Mouse (Mus musculus) C2C12 (cell line): ENCODE results near the gene Robo1. TPM values are rescaled to one million over a fixed set of nuclear protein-coding genes. Genes with fewer than 3 reads are reported as not detected.

ENCODE experiments used
- H3K27me3 ChIP-seq: one replicate; pipeline ENCODE4 v1.6.1; 2011; ENCODE audit not compliant: control insufficient read depth, insufficient read depth, insufficient read length
- H3K36me3 ChIP-seq: one replicate; pipeline ENCODE4 v1.6.1; 2011; ENCODE audit not compliant: control insufficient read depth, insufficient read depth
- H3K4me3 ChIP-seq: one replicate; pipeline ENCODE4 v1.5.1; 2011; ENCODE audit warnings: mild to moderate bottlenecking, control low read depth; ENCODE audit not compliant: poor library complexity, insufficient read depth, severe bottlenecking
- H3K79me2 ChIP-seq: one replicate; pipeline ENCODE4 v1.6.1; 2011; ENCODE audit not compliant: control insufficient read depth, insufficient read depth
- H3K79me3 ChIP-seq: one replicate; pipeline ENCODE4 v1.6.1; 2011; ENCODE audit warnings: low read depth, control low read depth
- H3ac ChIP-seq: one replicate; pipeline ENCODE3; 2011; ENCODE audit warnings: low read depth; ENCODE audit not compliant: control insufficient read depth, insufficient read length
- CEBPB ChIP-seq: IDR thresholded peaks from one replicate; pipeline ENCODE4 v1.6.1; 2011; ENCODE audit warnings: low read depth, mild to moderate bottlenecking, control low read depth, moderate library complexity
- CTCF ChIP-seq: IDR thresholded peaks from one replicate; pipeline ENCODE4 v1.5.1; 2011; ENCODE audit not compliant: control insufficient read depth, insufficient read depth, insufficient read length
- FOSL1 ChIP-seq: IDR thresholded peaks from one replicate; pipeline ENCODE4 v1.8.0; 2011; ENCODE audit warnings: mild to moderate bottlenecking, low read length; ENCODE audit not compliant: poor library complexity, insufficient read depth, severe bottlenecking
- MAX ChIP-seq: IDR thresholded peaks from one replicate; pipeline ENCODE4 v1.6.1; 2011; ENCODE audit warnings: mild to moderate bottlenecking, control low read depth
- MYOD1 ChIP-seq: IDR thresholded peaks from one replicate; pipeline ENCODE4 v1.6.1; 2011; ENCODE audit warnings: low read depth; ENCODE audit not compliant: control insufficient read depth, insufficient read length
- MYOG ChIP-seq: IDR thresholded peaks from one replicate; pipeline ENCODE4 v1.6.1; 2011; ENCODE audit not compliant: control insufficient read depth, insufficient read length; ENCODE audit errors: extremely low read depth
- USF1 ChIP-seq: IDR thresholded peaks from one replicate; pipeline ENCODE4 v1.6.1; 2011; ENCODE audit warnings: low read depth, mild to moderate bottlenecking, control low read depth, moderate library complexity
- polyA plus RNA-seq: library from polyadenylated mRNA; unstranded; fragments of >200 nt; fragmentation: generic; extraction: Trizol; gene quantifications from one replicate; pipeline ENCODE4 v1.2.1, GENCODE M21; 2012; ENCODE audit warnings: missing spikeins

Gene Robo1
- polyA plus RNA-seq, 1 experiment: 6.5 TPM

DNA sequence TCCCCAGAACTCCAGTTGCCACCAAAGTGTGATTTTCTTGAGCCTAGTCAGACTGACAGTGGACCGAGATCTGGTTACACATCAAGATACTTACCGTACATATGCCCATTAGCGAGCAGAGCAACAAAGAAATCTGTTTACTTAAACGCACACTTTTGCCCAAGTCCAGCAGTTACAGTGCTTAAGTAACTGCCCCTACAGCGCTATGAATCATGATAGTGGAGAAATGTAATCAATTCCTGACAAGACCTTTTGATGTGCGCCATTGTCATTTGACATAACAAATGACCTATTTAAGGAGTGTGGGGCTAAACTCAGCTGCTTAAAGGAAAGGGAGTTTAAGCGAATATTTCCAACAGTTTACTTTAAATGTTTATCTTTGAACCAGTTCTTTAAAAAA, 104.8 kb downstream of the Robo1 start:
- H3ac ChIP-seq: no peak overlapping the region
- TF ChIP-seq USF1: no peak
- TF ChIP-seq MAX: no peak
- no peak for TF ChIP-seq FOSL1
- TF ChIP-seq MYOG: no peak
- no peak for TF ChIP-seq CTCF
- TF ChIP-seq CEBPB: no peak
- TF ChIP-seq MYOD1: no peak

DNA sequence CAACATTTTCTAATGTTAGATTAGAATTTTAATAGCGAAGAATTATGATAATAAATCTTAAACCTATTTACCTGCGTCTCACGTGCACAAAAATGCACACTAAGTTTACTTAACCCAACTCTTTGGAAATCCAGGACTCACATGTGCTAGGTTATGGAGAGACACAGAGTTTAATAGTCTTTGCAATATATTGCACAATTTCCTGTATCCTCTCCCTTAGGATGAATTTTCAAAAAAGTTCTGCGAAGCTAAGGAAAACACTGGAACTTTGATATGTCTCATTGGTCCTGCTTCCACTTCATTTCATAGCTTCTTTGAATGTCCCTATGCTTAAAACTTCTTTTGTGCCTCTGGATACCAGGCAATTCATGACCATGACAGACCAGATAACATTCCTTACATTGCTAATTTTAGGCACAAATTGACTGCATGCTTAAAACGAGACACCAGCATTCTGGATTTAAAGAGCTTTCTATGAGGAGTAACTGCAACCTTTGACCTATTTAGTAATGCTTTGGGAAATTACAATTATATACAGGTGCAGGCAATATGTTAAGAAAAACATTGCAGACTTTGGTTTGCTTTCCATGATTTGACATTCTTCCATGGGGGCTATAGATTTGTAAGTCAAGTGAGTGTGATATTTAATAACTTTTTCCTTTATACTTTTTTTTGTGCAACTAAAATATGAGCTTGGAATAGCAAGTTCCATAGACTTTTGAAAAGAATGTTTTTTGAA, 111.4 kb downstream of the Robo1 start:
- Histone ChIP-seq H3K36me3 (no peaks in the 10 kb centered on the region), H3ac (no peak overlapping the region), H3K79me3 (no peaks in the 10 kb centered on the region), H3K79me2 (no peaks in the 10 kb centered on the region), H3K27me3 (no peaks in the 10 kb centered on the region), H3K4me3 (no peak overlapping the region)
- TF ChIP-seq FOSL1 (no peak), MAX (no peak), MYOD1 (no peak), CTCF (no peak), USF1 (no peak), MYOG (no peak), CEBPB (no peak)

More for the DNA sequence above, 104.8 kb downstream of the Robo1 start:
- no peaks in the 10 kb centered on the region for H3K36me3 ChIP-seq
- no peaks in the 10 kb centered on the region for H3K79me2 ChIP-seq
- no peaks in the 10 kb centered on the region for H3K79me3 ChIP-seq
- no peak overlapping the region for H3K4me3 ChIP-seq
- no peaks in the 10 kb centered on the region for H3K27me3 ChIP-seq

DNA sequence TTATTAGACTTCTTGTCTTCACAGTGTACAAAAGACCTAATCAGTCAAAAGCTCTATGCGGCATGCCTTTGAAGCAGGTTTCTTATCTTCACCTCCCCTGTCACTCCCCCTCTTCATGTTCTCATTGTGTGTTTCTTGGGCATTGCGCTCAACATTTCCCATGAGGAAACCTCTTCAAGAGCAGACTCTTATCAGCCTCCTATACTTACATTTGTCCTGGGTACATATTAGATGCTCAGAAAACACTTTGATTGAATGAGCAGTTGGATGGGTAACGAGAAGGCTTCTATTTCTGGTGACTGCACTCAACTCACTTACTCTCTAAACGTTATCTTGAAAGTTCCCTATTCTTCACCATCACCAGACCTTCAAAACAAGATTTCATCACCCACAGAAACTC, 114.3 kb downstream of the Robo1 start:
- Histone ChIP-seq H3K36me3 (no peaks in the 10 kb centered on the region), H3K79me3 (no peaks in the 10 kb centered on the region), H3ac (no peak overlapping the region), H3K27me3 (no peaks in the 10 kb centered on the region), H3K79me2 (no peaks in the 10 kb centered on the region), H3K4me3 (no peak overlapping the region)
- TF ChIP-seq MAX: no peak
- TF ChIP-seq USF1: no peak
- TF ChIP-seq CEBPB: no peak
- no peak for TF ChIP-seq MYOD1
- TF ChIP-seq FOSL1: no peak

DNA sequence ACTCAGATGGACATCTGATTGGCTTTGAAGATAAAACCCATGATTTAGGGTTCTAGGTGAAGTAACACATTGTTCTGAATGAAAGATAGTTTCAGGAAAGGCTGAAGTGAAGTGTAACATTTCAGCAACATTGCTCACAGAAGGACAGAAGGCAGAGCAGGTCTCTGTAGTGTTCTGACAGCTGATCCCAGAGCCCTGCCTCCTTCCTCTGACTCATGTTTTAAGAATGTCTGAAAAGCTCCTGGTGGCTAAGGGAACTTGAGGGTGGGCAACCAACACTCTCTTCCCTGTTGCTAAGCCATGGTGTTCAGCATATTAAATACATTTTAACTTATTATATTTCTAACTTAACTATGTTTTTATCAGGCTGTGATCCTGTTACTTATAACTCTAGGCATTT, 126.3 kb downstream of the Robo1 start:
- H3ac ChIP-seq: no peak overlapping the region
- no peaks in the 10 kb centered on the region for H3K79me3 ChIP-seq
- H3K4me3 ChIP-seq: no peak overlapping the region
- no peaks in the 10 kb centered on the region for H3K27me3 ChIP-seq
- H3K36me3 ChIP-seq: no peaks in the 10 kb centered on the region
- H3K79me2 ChIP-seq: no peaks in the 10 kb centered on the region
- TF ChIP-seq CEBPB: no peak
- TF ChIP-seq FOSL1: no peak

DNA sequence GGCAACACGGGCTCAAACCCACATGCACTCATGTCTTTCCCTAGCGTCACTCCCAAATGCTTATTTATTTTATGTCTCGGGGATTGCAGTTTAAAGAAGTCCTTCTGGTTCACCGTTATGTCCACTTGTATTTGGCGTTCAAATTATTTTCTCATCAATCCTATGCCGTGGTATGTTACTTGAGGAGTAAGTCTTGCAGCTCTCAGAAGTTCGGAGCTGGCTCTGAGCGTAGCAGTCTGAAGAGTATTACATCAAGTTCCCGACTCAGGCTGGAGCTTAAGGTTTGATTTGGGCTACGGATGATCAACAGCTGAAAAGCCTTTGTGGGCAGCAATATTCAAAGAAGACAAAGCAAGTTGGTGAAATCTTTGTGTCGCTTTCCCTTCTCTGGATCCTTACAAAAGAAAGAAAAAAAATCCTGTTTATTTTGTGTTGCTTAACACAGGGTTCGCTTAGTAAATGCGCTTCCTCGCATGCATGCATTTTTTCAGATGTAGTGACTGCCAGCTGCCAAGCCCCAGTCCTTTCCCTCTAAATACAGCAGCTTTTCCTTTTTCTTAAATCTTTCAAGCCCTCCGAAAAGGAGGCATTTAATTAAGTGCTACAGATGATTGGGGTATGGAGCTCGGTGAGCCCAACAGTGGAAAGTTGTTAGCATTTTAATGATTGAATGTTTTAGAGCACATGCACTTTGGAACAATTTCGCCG, 136.5 kb downstream of the Robo1 start:
- no peak overlapping the region for H3ac ChIP-seq
- no peaks in the 10 kb centered on the region for H3K79me2 ChIP-seq
- TF ChIP-seq CTCF (no peak), MAX (no peak), MYOD1 (no peak)
- H3K27me3 ChIP-seq: no peaks in the 10 kb centered on the region
- no peaks in the 10 kb centered on the region for H3K79me3 ChIP-seq
- no peak overlapping the region for H3K4me3 ChIP-seq
- no peaks in the 10 kb centered on the region for H3K36me3 ChIP-seq

DNA sequence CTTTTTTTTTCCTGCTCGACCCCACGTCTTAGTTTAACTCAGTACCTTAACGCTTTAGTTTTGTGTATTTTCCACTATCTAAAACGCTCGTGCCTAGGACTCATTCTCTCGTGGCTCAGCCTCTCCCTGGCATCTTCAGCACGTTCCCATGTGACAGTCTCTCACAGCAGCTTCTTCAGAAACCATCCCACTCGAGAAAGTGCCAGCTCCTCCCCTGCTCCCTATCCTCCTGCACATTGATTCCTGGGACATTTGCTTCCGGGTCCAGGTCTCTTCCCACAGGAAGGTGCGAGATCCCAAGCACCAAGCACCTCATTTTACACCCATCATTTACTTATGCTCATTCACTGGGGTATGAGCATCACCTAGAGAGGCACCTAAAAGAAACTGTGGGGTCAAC, 150.0 kb downstream of the Robo1 start:
- Histone ChIP-seq H3K27me3 (no peaks in the 10 kb centered on the region), H3K36me3 (no peaks in the 10 kb centered on the region), H3K79me3 (no peaks in the 10 kb centered on the region), H3K4me3 (no peak overlapping the region), H3ac (no peak overlapping the region), H3K79me2 (no peaks in the 10 kb centered on the region)
- TF ChIP-seq CEBPB (no peak), CTCF (no peak), MYOD1 (no peak), MYOG (no peak), USF1 (no peak), FOSL1 (no peak), MAX (no peak)
